In the genomic region with DNA sequence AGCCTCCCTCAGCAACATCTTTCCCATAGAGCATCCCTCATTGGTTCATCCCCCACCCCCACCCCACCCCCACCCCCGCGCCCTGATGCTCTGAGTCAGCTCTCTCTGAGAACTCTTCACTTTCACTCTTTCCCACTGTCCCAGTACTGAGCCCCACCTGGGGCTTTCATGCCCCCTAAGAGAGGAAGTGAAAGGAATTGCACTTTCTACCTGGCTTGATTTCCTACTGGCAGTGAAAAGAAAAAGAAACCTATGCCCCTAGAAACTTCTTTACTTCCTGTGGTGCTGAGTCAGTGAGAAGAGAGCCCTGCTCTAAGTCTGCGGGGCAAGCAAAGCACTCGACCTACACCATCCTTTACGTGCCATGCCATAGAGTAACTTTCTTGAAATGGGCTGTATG, we compare ENCODE assay signal across 10 mouse cellular contexts.
"Had no signal": no experiment of that assay in that cellular context is flagged by ENCODE, and none has a peak within 500 bp of the region (broad histone marks: within the 10 kb centered on the region; RNA-seq: fewer than 3 reads in every experiment).

No protein-coding gene starts in this region.

- H3K36me3 ChIP-seq: kidney, embryonic 15.5 days; limb, embryonic 15.5 days; liver, embryonic 13.5 days; lung, embryonic 15.5 days; midbrain, embryonic 13.5 days; neural tube, embryonic 15.5 days had no signal

- DNase-seq: kidney, adult 2 months; kidney, postnatal 14 days; liver, embryonic 13.5 days; liver, postnatal 0 days had no signal

- H3K4me3 ChIP-seq: kidney, embryonic 15.5 days; limb, embryonic 15.5 days; liver, embryonic 13.5 days; lung, embryonic 15.5 days; midbrain, embryonic 13.5 days; neural tube, embryonic 15.5 days had no signal

- H3K27ac ChIP-seq: kidney, embryonic 15.5 days; limb, embryonic 15.5 days; liver, embryonic 13.5 days; lung, embryonic 15.5 days; midbrain, embryonic 13.5 days; neural tube, embryonic 15.5 days had no signal

- H3K4me1 ChIP-seq: liver, embryonic 13.5 days had no signal

- H3K9ac ChIP-seq: kidney, embryonic 15.5 days; limb, embryonic 15.5 days; liver, embryonic 13.5 days; liver, postnatal 0 days; lung, embryonic 15.5 days; midbrain, embryonic 13.5 days; neural tube, embryonic 15.5 days had no signal

- H3K4me2 ChIP-seq: kidney, embryonic 15.5 days; limb, embryonic 15.5 days; liver, embryonic 13.5 days; lung, embryonic 15.5 days; midbrain, embryonic 13.5 days; neural tube, embryonic 15.5 days had no signal

- H3K9me3 ChIP-seq: kidney, embryonic 15.5 days; limb, embryonic 15.5 days; liver, embryonic 13.5 days; lung, embryonic 15.5 days; midbrain, embryonic 13.5 days; neural tube, embryonic 15.5 days had no signal

- H3K27me3 ChIP-seq: kidney, embryonic 15.5 days; limb, embryonic 15.5 days; liver, embryonic 13.5 days; lung, embryonic 15.5 days; midbrain, embryonic 13.5 days; neural tube, embryonic 15.5 days had no signal

- ATAC-seq: intestine, embryonic 16.5 days; liver, postnatal 0 days; midbrain, embryonic 13.5 days had no signal
